Mouse (Mus musculus): ENCODE measurements at regions not wholly inside any gene's neighbourhood (a gene's known extent, or its start where the extent isn't known, plus 50 kb on each side); places are given as distances from the start of the nearest gene placed in this dataset.
"Not testable (repeated sequence)": the region's sequence is repeated elsewhere in the genome, so short reads cannot be mapped to it uniquely, and the experiment has no call there.

DNA sequence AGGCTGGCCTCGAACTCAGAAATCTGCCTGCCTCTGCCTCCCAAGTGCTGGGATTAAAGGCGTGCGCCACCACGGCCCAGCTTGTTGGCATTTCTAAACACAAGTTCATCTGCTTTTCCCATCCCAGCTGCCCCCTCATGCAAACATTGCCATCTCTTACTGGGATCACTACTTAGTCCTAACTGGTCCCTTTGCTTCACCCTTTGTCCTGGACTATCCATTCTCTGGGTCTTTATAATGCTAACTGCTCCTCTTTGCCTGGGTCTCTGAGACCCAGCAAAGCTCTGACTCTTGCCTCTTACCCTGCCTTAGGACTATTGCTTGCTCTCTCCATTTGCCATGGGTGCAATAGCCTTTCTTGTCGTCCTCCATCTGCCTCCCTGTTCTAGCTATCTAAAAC, 103.7 kb downstream of the Dad1 start:
- intact Hi-C loops (cut with DNase I) = no loop called here
- no peak for DNase-seq

GRCm38 (mm10) chr14:54148626-54149025, 105.3 kb downstream of the Dad1 start:
- intact Hi-C loops (cut with DNase I) = no loop called here
- DNase-seq = no peak

GRCm38 (mm10) chr14:54148121-54148520, 105.8 kb downstream of the Dad1 start:
- intact Hi-C loops (cut with DNase I) = no loop called here
- no peak for DNase-seq

- intact Hi-C loops (cut with DNase I) = no loop called here
Observed at GRCm38 (mm10) chr14:54147546-54147945, 106.4 kb downstream of the Dad1 start.

DNA sequence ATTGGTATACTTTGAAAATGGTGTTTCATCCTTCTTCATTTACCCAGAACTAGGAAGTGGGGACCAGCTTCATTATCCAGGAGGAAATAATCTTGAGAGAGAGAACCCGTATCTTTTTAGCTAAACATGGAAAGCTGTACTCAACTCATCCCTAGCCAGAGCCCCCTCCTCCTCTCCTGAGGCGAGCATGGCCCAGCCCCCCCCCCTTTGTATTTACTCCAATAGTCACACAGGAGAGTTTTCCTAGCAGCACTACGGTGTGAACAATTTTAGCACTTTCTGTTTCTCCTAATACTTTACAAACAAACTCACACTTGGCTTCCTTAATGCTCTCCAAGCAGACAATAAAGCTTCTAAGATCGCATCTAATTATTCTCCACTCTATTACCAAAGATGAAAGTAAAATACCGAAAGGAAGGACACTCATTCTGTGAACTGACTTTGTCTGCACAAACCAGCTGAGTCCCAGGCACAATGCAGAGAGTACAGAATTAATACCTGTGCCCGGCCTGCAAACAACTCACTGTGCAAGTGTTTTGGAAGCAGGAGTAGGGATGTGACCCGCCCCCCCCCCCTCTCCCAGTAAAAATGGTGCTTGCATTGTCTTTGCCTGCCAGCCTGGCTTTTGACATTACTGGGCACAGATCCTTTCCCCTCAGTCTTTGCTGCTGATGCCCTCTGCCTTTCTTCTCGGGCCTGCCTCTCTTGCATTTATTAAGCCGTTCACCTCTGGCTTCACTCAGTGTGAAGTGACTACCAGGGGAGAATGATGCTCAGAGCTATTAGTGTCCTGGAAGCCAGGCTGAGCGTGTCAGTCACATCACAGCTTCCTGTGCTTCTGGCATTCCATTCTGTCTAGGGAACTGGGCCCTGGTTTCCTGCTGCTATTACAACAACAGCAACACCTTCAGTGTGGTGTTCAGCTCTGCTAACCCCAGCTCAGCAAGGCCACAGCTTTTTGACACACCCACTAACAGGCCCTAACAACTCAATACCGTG, 107.9 kb downstream of the Dad1 start:
- no peak for DNase-seq
- intact Hi-C loops (cut with DNase I) = no loop called here

More at GRCm38 (mm10) chr14:54147546-54147945, 106.4 kb downstream of the Dad1 start:
- DNase-seq = no peak

GRCm38 (mm10) chr14:54143828-54144227, 110.1 kb downstream of the Dad1 start:
- intact Hi-C loops (cut with DNase I) = loop anchor here (5.0 kb wide), 1 partner anchor 37 kb away; no protein-coding TSS in a partner anchor
- no peak for DNase-seq

- DNase-seq = no peak
- intact Hi-C loops (cut with DNase I) = no loop called here
Observed at GRCm38 (mm10) chr14:54138288-54138687, 115.6 kb downstream of the Dad1 start.

- intact Hi-C loops (cut with DNase I) = no loop called here
- no peak for DNase-seq
Observed at GRCm38 (mm10) chr14:54136538-54136937, 117.4 kb downstream of the Dad1 start.

- DNase-seq = no peak
Observed at GRCm38 (mm10) chr14:54128334-54128733, 125.6 kb downstream of the Dad1 start.

GRCm38 (mm10) chr14:54125510-54125909, 128.4 kb downstream of the Dad1 start:
- intact Hi-C loops (cut with DNase I) = no loop called here

More at GRCm38 (mm10) chr14:54128334-54128733, 125.6 kb downstream of the Dad1 start:
- intact Hi-C loops (cut with DNase I) = no loop called here

GRCm38 (mm10) chr14:54121973-54122372, 131.9 kb downstream of the Dad1 start:
- DNase-seq = no peak

More at GRCm38 (mm10) chr14:54125510-54125909, 128.4 kb downstream of the Dad1 start:
- DNase-seq = no peak

DNA sequence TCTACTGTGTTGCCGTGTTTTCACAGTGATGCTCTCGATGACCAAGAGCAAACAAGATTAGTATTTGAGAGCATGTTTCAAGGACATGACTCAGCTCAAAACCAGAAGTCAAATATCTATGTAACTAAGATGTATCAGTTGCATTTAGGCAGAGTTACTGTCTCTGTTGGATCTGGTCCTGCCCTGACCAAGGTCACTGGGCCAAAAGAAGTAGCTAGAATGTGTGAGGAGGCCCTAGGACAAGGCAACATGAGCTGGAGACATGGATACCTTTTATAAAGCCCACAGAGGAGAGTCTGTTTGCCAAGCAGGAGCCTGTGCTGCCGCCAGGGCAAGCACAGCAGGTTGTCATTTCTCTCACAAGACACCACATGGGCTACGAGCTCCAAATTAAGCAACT, 132.6 kb downstream of the Dad1 start:
- no peak for DNase-seq
- intact Hi-C loops (cut with DNase I) = no loop called here

More at GRCm38 (mm10) chr14:54121973-54122372, 131.9 kb downstream of the Dad1 start:
- intact Hi-C loops (cut with DNase I) = no loop called here

DNA sequence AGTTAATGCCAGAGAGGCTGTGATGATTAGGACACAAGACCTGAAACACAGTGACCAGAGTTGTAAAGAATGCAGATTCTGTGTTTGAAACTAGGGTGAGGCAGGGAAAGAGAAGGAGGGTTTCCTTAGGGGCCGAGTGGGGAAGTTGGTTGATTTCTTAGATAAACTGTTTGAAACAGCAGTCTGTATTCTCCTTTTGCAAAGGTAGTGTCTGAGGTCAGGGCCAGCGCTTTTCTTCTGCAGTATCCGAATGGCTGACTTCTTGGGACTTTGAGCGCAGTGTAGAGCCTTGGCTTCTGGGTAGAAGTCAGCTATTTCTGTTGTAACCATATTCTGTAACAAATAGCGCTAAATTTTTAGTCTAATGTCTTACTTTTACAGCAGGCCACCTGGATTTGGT, 133.7 kb downstream of the Dad1 start:
- intact Hi-C loops (cut with DNase I) = no loop called here

GRCm38 (mm10) chr14:54117607-54118006, 136.3 kb downstream of the Dad1 start:
- intact Hi-C loops (cut with DNase I); DNase-seq: not testable (repeated sequence)

More for the DNA sequence above, 133.7 kb downstream of the Dad1 start:
- DNase-seq = no peak

GRCm38 (mm10) chr14:54113216-54113615, 140.7 kb downstream of the Dad1 start:
- intact Hi-C loops (cut with DNase I) = no loop called here
- no peak for DNase-seq

- intact Hi-C loops (cut with DNase I) = no loop called here
- no peak for DNase-seq
Observed at GRCm38 (mm10) chr14:54110971-54111370, 142.9 kb downstream of the Dad1 start.

GRCm38 (mm10) chr14:54109129-54109528, 144.8 kb downstream of the Dad1 start:
- no peak for DNase-seq
- intact Hi-C loops (cut with DNase I) = loop anchor here (5.0 kb wide), 1 partner anchor 33 kb away; no protein-coding TSS in a partner anchor

- no peak for DNase-seq
- intact Hi-C loops (cut with DNase I) = loop anchor here (5.0 kb wide), 1 partner anchor 34 kb away; no protein-coding TSS in a partner anchor
Observed at GRCm38 (mm10) chr14:54108311-54109074, 145.4 kb downstream of the Dad1 start.

GRCm38 (mm10) chr14:54107204-54107796, 146.6 kb downstream of the Dad1 start:
- no peak for DNase-seq
- intact Hi-C loops (cut with DNase I) = loop anchor here (5.0 kb wide), 1 partner anchor 35 kb away; no protein-coding TSS in a partner anchor

DNA sequence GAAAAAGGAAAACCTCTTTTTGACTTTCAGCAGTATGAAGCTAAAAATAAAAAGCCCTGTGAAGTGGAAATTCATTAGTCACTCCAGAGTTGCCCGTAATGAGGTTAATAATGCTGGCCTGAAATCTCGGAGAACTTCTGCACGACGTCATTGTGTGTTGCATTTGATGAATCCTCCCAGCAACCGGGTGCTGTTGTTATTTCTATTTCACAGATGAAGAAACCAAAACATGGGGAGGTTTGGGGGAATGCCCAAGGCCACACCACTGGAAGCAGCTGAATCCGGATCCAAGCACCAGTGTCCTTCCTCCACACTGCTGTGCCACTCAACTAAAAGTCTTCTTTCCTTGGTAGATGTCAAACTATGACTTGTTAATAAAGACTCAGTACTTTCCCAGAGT, 149.7 kb downstream of the Dad1 start:
- intact Hi-C loops (cut with DNase I) = no loop called here
- no peak for DNase-seq

Measured in gastrocnemius, postnatal 36 days (tissue).